Mouse (Mus musculus): ENCODE results near the gene Gbp7.

- TF ChIP-seq CTCF (IDR thresholded peaks at IDR 0.05; ENCODE audit: extremely low read depth, insufficient read depth, insufficient read length, insufficient replicate concordance) (no peak), POLR2A (IDR thresholded peaks at IDR 0.05; ENCODE audit: low read depth, low read length) (no peak)
Observed at GRCm38 (mm10) chr3:142561666-142562065, 31.5 kb downstream of the Gbp7 start.

Measured in spleen, adult 2 months (tissue).